Comparison of ENCODE assay signal across 14 mouse cellular contexts in the genomic region with DNA sequence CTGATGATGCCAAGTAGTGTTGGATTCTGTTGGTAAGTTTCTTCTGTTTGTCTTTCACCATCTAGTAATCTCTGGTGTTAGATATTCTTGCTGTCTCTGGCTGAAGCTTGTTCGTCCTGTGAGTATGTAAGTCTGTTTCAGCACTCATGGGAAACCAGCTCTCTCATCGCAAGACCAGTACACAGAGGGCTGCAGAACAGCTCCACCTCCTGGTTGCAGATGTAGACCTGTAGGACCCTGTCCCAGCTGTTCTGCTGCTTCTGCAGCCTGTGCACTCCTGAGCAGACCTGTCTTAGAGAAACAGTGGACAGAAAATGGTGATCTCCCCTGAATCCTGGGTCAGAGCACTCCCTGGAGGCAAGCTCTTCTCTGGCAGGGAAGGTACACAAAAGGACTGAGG.
DNase-seq lines count a peak whose midpoint lies in the region; ATAC-seq and TF ChIP-seq lines count a peak whose summit lies in the region.
"Had no signal": no experiment of that assay in that cellular context is flagged by ENCODE, and none has a peak within 500 bp of the region (broad histone marks: within the 10 kb centered on the region; RNA-seq: fewer than 3 reads in every experiment).

No protein-coding gene starts in this region.

- 0 out of 2 replicates have a peak, but pooled peaks have one; percentile 63 for ATAC-seq in forebrain, embryonic 11.5 days (replicated peaks; ENCODE audit: low FRiP score)
- ATAC-seq in forebrain, embryonic 16.5 days: no peak
- no peak for ATAC-seq in limb, embryonic 14.5 days (ENCODE audit: low FRiP score, low read depth)
- ATAC-seq: activated CD4-positive, CD25-positive, alpha-beta regulatory T cell, adult 4 months; liver, postnatal 0 days had no signal

- H3K27ac ChIP-seq in forebrain, embryonic 11.5 days (ENCODE audit: low read depth, low read length): no peak overlapping the region
- no peak overlapping the region for H3K27ac ChIP-seq in forebrain, embryonic 16.5 days (ENCODE audit: low read length)
- no peak overlapping the region for H3K27ac ChIP-seq in limb, embryonic 14.5 days (replicated peaks; ENCODE audit: low read depth, low read length)
- H3K27ac ChIP-seq: heart, embryonic 15.5 days had no signal

- H3K4me1 ChIP-seq in forebrain, embryonic 11.5 days (replicated peaks; ENCODE audit: control insufficient read depth, insufficient read depth, low read length): no peaks in the 10 kb centered on the region
- H3K4me1 ChIP-seq in forebrain, embryonic 16.5 days (replicated peaks; ENCODE audit: control insufficient read depth, insufficient read depth, low read length): no peaks in the 10 kb centered on the region
- no peaks in the 10 kb centered on the region for H3K4me1 ChIP-seq in limb, embryonic 14.5 days (ENCODE audit: control insufficient read depth, insufficient read depth, low read length)
- H3K4me1 ChIP-seq: heart, embryonic 15.5 days had no signal

- H3K4me3 ChIP-seq in forebrain, embryonic 11.5 days (ENCODE audit: low read depth, low read length): no peak overlapping the region
- no peak overlapping the region for H3K4me3 ChIP-seq in forebrain, embryonic 16.5 days (replicated peaks; ENCODE audit: low read length)
- no peak overlapping the region for H3K4me3 ChIP-seq in limb, embryonic 14.5 days (replicated peaks; ENCODE audit: low read length)
- H3K4me3 ChIP-seq: heart, embryonic 15.5 days had no signal

- H3K4me2 ChIP-seq in forebrain, embryonic 11.5 days (ENCODE audit: low read depth, low read length, severe bottlenecking): no peak overlapping the region
- no peak overlapping the region for H3K4me2 ChIP-seq in forebrain, embryonic 16.5 days (ENCODE audit: low read length)
- no peak overlapping the region for H3K4me2 ChIP-seq in limb, embryonic 14.5 days (replicated peaks; ENCODE audit: low read depth, low read length, severe bottlenecking)
- H3K4me2 ChIP-seq: heart, embryonic 15.5 days had no signal

- H3K9ac ChIP-seq in forebrain, embryonic 11.5 days (ENCODE audit: low read length): no peak overlapping the region
- no peak overlapping the region for H3K9ac ChIP-seq in forebrain, embryonic 16.5 days (replicated peaks; ENCODE audit: low read depth, low read length)
- H3K9ac ChIP-seq in limb, embryonic 14.5 days (ENCODE audit: low read depth, low read length, severe bottlenecking): no peak overlapping the region
- H3K9ac ChIP-seq: heart, embryonic 15.5 days; liver, postnatal 0 days had no signal

- H3K36me3 ChIP-seq in forebrain, embryonic 11.5 days (ENCODE audit: control insufficient read depth, insufficient read depth, low read length): no peaks in the 10 kb centered on the region
- no peaks in the 10 kb centered on the region for H3K36me3 ChIP-seq in forebrain, embryonic 16.5 days (ENCODE audit: control insufficient read depth, insufficient read depth)
- H3K36me3 ChIP-seq in limb, embryonic 14.5 days (ENCODE audit: control insufficient read depth, insufficient read depth, low read length): no peaks in the 10 kb centered on the region
- H3K36me3 ChIP-seq: heart, embryonic 15.5 days had no signal

- DNase-seq in forebrain, embryonic 11.5 days (ENCODE audit: low spot score): no peak
- DNase-seq in kidney, postnatal 4 days: peak; percentile 15 to 24
- DNase-seq in kidney, adult 8-10 months: no peak
- DNase-seq in R1 (ENCODE audit: low read depth, low spot score): peak; percentile 13
- DNase-seq in limb, embryonic 14.5 days (ENCODE audit: low spot score): peak; percentile 7
- no peak for DNase-seq in c-Kit-positive CD71-positive TER-119-positive erythroid progenitor cells, embryonic 14.5 days (ENCODE audit: low spot score)
- no peak for DNase-seq in layer of hippocampus, adult 8-10 months (ENCODE audit: low spot score in 2 of 2)
- DNase-seq: cerebellum, adult 9-11 months; liver, postnatal 0 days; right cerebral cortex, adult 18-20 months had no signal

- no peaks in the 10 kb centered on the region for H3K9me3 ChIP-seq in forebrain, embryonic 11.5 days (ENCODE audit: control insufficient read depth, low read length)
- no peaks in the 10 kb centered on the region for H3K9me3 ChIP-seq in forebrain, embryonic 16.5 days (ENCODE audit: control insufficient read depth, low read length)
- H3K9me3 ChIP-seq in limb, embryonic 14.5 days (ENCODE audit: control insufficient read depth, low read length): no peaks in the 10 kb centered on the region
- H3K9me3 ChIP-seq: heart, embryonic 15.5 days had no signal

- 55% methylated on average over 2 of the region's 2 CpGs for WGBS in forebrain, embryonic 11.5 days
- WGBS in forebrain, embryonic 16.5 days: 66% methylated on average over 2 of the region's 2 CpGs
- 78% methylated on average over 2 of the region's 2 CpGs for WGBS in limb, embryonic 14.5 days

- TF ChIP-seq POLR2A in limb, embryonic 14.5 days (IDR thresholded peaks at IDR 0.05; ENCODE audit: borderline replicate concordance, extremely low read depth, insufficient read depth, insufficient read length): no peak

- no peaks in the 10 kb centered on the region for H3K27me3 ChIP-seq in forebrain, embryonic 11.5 days (ENCODE audit: control insufficient read depth, insufficient read depth, low read length)
- H3K27me3 ChIP-seq in forebrain, embryonic 16.5 days (replicated peaks; ENCODE audit: control insufficient read depth, insufficient read depth, low read length): no peaks in the 10 kb centered on the region
- H3K27me3 ChIP-seq in limb, embryonic 14.5 days (ENCODE audit: control insufficient read depth, insufficient read depth, low read length): no peaks in the 10 kb centered on the region
- H3K27me3 ChIP-seq: CH12.LX; heart, embryonic 15.5 days had no signal

Comparison
In these comparisons a context has a peak if more than half of its experiments do, and no peak if none do; other contexts are left out.
1. DNase-seq: peak in kidney, postnatal 4 days (2 of 2), R1 (single experiment) and limb, embryonic 14.5 days (single experiment); none in forebrain, embryonic 11.5 days (single experiment), kidney, adult 8-10 months (0 of 2), c-Kit-positive CD71-positive TER-119-positive erythroid progenitor cells, embryonic 14.5 days (single experiment) and layer of hippocampus, adult 8-10 months (0 of 2).